Mouse (Mus musculus): Measurements from ENCODE around the gene Ccnc.
"Not testable (repeated sequence)": the region's sequence is repeated elsewhere in the genome, so short reads cannot be mapped to it uniquely, and the experiment has no call there.

The Ccnc gene

DNA sequence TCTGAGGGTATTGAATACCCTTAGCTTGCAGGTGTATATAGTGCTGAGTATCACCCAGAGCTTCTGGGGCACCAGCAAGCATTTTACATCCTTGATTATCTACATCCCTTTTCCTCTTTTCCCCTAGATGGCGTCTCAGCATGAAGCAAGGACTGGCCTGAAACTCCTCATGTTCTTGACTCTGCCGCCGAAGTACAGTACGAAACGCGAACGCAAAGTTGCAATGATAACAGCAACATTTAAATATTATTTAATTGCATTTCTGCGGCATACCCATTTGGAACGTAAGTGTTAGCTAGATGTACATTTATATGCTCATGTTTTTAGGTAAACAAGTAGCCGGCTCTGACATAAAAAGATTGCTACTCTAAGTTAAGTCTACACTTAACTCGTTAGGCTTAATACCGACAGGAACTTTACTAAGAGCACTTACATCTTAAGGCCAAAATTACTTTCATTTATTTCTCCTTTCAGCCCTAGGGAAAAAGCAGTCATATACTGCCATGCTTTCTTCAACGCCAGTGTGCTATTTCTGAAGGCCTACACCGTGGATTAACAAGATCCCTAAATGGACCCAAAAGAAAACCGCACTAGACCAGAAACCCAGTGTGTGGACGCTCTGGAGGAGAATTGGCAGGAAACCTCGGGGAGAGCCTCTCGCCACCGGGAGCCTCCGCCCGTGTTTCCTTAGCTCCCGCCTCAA lies 438 bp upstream of the Ccnc start:
- DNase-seq (ENCODE audit: low spot score in 2 of 2): peak; percentile 22 to 59

DNA sequence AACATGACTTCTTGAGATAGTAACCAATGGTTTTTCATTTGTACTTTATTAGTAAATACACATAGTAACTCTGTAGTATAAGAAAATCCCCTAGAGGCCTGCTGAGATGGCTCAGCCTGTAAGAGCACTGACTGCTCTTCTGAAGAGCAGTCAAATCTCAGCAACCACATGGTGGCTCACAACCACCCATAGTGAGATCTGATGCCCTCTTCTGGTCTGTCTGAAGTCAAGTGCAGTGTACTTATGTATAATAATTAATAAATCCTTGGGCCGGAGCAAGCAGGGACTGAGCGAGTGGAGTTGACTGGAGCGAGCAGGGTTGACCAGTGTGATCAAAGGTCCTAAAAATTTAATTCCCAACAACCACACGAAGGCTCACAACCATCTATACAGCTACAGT lies 11.7 kb downstream of the Ccnc start:
- DNase-seq (ENCODE audit: low spot score in 2 of 2): no peak

DNA sequence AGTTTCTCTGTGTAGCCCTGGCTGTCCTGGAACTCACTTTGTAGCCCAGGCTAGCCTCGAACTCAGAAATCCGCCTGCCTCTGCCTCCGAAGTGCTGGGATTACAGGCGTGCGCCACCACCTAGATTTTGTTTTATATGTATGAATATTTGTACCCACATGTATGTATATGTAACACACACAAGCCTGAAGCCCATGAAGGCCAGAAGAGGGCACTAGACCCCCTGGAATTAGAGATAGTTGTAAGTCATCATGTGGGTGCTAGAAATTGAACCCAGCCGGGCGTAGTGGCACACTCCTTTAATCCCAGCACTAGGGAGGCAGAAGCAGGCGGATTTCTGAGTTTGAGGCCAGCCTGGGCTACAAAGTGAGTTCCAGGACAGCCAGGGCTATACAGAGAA lies 16.6 kb downstream of the Ccnc start:
- not testable (repeated sequence) for DNase-seq (ENCODE audit: low spot score in 2 of 2)

DNA sequence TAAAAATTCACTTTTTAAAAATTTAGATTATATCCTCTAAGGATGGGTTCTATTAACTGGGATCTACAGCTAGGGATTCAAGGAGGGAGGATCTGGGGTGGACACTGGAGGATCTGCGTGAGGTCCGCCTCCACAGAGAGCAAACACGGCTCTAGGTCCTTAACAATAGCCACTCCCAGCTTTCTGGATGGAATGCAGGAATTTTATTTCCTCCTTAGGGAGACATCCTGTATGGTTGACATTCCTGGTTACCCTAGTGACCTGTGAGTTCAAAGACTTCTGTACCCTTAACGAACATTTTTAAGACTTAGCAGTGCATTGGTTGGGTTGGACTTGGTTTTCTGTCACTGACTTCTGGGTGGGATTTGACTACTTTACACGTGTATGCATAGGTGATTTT lies 18.2 kb downstream of the Ccnc start:
- DNase-seq (ENCODE audit: low spot score in 2 of 2): no peak

DNA sequence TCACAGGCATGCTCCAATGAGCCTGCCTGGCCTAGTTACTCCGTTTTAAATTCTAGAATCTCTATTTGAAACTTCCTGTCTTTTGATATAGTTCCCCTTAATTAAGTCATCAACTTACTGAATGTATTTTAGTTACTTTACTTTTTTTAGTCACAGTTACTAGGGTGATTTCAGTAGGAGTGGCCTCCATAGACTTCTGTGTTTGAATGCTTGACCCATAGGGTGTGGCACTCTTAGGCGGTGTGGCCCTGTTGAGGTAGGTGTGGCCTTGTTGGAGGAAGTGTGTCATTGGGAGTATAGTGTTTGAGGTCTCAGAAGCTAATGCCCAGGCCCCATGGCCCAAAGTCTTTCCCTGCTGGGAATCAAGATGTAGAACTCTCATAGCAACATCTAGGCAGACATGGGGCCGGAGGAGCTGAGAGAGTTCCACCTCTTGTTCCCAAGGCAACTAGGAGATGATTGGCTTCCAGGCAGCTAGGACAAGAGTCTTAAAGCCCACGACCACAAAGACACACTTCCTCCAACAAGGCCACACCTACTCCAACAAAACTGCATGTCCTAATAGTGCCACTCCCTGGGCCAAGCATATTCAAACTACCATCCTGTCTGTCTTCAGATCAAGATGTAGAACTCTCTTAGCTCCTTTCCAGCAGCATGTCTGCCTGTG lies 27.8 kb downstream of the Ccnc start:
- no peak for DNase-seq (ENCODE audit: low spot score in 2 of 2)

DNA sequence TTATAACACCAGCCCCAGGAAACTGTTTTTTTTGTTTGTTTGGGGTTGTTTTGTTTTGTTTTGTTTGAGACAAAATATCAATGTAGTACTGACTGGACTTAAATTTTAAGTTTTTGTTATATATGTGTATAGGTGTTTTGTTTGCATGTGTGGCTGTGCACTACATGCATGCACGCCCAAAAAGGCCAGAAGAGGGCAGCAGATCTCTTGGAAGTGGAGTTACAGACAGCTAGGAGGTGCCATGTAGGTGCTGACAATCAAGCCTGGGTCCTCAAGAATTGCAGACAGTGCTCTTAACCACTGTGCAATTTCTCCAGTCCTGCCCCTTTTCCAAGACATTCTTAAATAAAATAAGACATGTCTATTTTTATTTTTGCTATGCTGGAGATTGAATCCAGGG lies 31.4 kb downstream of the Ccnc start:
- no peak for DNase-seq (ENCODE audit: low spot score in 2 of 2)

DNA sequence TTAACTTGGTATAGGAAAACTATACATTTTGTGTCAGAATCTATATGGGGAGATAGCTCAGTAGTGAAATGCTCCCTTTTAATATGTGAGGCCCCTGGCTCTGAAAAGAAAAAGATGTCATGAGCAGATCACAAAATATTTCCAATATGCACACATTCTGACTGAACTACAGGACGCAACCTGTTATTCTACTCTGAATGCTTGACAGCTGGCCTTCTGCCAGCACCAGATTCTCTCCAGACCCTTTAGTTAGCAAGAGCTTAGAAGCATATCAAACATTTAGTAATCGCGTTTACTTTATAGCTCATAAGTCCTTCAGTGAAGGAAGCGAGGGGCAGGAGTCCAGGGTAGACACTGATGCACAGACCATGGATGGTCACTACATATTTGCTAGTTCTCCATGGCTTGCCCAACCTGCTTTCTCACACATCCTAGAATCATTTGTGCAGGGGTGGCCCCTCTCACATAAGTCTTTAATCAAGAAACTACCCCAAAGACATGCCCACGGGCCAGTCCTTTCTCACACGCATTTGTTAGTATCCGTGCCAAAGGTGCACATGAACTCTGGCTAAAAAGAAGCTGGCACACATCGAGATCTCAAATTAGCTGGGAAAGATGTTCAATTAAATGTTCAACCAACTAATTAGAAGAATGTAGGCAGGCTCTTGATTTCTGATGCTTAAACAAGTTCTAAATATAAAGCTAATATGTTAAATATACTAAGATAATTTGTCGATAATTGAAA lies 34.1 kb downstream of the Ccnc start:
- no peak for DNase-seq (ENCODE audit: low spot score in 2 of 2)

DNA sequence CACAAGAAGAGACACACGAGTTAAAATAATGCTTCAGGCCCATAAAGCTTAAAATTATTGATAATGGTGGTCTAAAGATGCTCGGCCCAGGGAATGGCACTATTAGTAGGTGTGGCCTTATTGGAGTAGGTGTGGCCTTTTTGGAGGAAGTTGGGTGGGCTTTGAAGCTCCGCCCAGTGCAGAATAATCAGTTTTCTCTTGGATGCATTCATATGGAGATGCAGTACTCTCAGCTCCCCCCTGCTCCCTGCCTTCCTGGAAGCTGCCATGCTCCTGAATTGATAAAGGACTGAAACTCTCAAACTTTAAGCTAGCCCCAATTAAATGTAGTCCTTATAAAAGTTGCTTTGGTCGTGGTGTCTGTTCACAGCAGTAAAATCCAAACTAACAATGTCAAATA lies 36.3 kb downstream of the Ccnc start:
- no peak for DNase-seq (ENCODE audit: low spot score in 2 of 2)

DNA sequence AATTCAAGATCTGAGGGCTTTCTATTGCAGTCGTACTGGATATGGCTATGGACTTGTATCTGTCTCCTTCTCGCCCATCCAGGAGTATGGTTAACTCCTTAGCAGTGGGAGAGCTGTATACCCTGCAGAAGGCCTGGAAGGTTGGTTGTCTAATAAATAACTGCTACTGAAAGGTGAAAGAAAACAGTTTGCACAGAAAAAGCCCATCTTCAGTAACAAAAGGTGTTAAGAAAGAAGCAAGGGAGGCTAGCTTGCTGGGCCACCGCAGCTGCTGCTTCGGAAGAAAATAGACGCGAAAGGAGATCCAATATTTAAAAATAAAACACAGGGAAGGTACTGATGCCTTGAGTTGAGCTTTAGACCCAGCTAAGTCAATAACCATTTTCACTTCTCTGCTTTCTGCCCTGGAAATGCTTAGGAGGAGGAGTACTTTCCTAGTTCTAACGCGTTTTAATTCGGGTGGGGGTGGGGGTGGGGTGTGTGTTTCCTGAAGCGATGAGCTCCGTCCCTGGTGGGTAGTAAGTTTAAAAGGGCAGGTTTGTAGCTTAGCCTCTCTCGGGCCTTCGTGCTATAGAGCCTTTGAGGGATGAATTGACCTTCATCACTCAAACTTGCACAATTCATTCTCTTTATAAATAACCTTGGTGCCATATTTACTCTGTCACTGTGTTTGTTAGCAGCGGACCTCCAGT lies 38.8 kb downstream of the Ccnc start:
- peak; percentile 19 to 26 for DNase-seq (ENCODE audit: low spot score in 2 of 2)

DNA sequence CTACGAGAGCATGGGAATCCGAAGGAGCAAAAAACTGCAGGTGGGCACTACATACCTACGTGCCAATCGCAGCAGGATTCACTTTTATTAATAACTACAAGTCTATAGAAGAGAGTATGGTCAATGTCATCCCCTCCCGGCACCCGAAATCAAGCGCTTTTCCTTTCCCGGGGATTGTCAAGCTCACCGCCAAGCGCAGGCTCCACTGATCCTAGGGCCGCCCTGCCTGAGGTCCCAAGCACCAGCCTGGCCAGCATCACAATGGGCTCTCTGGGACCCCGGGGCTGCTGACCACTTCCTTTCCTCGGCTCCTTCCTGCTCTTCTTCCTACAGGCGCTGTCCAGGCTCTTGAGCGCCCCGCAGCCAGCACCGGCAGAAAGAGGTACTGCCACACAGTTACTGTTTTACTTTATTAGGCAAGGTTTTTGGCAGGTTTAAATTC lies 39.4 kb downstream of the Ccnc start, which contains the start of the genes Usp45 and Tstd3:
TSS of gene Usp45 (plus strand) at position 294 of the 442 bp plus-strand sequence.
TSS of gene Tstd3 (minus strand) at position 350 of the 442 bp plus-strand sequence.
- peak; percentile 79 to 92 for DNase-seq (ENCODE audit: low spot score in 2 of 2)

DNA sequence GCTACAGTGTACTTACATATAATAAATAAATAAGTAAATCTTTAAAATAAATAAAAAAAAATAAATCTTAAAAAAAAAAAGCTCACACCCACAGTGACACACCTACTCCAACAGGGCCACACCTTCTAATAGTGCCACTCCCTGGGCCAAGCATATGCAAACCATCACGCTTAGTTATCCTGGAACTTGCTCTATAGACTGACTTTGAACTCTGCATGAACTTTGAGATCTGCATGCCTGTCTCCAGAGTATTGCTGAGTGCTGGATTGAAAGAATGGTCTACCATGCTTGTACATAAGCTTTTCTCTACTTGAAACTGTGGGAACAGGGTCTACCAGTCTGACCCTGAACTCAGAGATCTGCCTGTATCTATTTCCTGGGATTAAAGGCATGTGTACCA lies 43.6 kb downstream of the Ccnc start:
- DNase-seq (ENCODE audit: low spot score in 2 of 2): no peak

DNA sequence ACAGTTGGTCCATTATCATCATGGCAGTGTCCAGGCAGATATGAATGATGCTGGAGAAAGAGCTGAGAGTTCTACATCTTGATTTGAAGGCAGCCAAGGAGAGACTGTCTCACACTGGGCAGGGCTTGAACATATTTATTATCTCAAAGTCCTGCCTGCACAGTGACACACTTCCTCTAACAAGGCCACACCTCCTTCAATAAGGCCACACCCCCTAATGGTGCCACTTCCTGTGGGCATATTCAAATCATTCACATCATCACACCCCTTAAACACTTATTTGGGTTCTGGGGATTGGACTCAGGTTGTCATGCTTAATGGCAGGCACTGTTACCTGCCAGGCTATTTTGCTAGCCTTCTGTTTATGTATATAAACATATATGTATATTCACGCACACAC lies 44.8 kb downstream of the Ccnc start:
- DNase-seq (ENCODE audit: low spot score in 2 of 2): no peak

DNA sequence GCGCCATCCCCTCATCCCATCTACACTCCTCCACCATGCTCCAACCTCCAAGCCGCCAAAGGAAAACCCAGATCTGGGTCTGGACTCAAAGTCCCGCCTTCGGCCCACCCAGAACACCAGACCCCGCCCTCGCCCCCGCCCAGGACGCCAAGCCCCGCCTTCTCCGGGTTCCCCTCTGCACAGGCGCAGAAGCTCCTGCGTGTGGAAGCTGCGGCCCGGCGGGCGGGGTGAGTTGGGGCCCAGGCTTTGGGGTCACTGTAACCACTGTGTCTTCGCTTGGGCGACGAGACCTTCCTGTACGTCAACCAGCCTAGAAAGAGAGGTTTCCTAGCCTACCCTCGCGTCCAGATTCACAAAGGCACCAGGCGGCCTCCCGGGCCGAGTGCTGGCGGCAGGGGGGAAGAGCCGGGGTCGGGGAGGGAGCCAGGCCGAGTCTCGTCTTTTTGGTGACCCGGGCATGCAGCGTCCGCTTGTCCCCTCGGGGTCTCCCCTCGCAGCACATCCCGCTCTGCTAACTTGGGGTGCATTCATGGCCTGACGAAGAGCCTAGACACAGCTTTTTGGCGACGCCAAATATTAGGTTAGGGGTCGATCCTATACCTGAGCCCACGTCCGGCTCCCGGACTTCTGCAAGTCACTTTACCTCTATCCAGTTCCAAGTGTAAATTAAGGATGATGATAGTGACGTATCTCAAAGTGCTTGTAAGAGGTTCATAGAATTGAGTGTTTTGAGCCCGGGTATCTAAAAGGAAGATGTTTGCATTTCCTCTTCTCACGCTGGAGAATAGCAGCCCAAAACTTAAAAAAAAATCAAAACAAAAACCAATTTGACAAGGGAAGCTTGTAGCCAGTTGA lies 48.8 kb downstream of the Ccnc start:
- peak; percentile 89 for DNase-seq (ENCODE audit: low spot score in 2 of 2)

DNA sequence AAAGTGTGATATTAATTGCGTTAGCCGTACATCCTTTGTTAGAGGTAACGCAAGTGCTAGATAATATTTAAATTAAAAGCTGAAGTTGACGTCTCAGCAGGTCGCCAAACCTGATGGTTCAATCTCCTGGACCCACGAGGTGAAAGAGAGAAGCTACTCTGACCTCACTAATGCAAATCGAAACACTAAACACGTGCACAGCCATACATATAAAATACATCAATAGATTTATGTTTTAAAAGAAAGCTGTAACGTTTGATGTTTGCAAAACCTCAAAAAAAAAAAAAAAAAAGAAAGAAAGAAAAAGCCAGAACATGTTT lies 49.4 kb downstream of the Ccnc start:
- no peak for DNase-seq (ENCODE audit: low spot score in 2 of 2)

DNA sequence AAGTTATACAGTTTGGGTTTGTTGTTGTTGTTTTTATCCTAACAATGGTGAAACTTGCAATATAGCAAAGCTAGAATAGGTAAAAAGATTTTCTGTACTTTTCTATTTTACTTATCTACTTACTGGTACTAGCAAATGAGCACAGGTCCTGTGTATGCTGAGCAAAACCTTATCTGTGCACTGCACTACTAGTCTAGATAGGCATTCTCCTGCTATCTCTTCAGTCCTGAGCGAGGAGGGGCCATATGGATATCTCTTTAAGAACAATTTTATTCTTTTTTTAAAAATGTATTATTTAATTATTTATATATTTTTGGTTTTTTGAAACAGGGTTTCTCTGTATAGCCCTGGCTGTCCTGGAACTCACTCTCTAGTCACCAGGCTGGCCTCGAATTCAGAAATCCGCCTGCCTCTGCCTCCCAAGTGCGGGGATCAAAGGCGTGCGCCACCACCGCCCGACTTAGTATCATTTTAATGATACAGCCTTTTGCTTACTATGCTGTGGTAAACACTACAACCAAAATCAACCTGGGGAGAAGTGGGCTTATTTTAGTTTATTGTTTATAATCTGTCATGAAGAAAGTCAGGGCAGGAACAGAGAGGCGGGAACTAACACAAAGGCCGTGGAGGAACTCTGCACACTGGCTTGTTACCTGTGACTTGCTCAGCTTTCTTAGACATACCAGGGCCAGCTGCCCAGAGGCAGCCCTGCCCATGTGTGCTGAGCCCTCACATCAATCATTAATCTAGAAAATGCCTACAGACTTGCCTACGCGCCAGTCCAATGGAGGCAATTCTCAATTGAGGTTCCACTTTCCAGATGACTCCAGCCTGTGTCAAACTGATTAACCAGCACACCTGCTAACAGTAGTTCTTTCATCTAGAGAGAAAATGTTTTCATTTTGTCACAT lies 53.6 kb downstream of the Ccnc start:
- no peak for DNase-seq (ENCODE audit: low spot score in 2 of 2)

DNA sequence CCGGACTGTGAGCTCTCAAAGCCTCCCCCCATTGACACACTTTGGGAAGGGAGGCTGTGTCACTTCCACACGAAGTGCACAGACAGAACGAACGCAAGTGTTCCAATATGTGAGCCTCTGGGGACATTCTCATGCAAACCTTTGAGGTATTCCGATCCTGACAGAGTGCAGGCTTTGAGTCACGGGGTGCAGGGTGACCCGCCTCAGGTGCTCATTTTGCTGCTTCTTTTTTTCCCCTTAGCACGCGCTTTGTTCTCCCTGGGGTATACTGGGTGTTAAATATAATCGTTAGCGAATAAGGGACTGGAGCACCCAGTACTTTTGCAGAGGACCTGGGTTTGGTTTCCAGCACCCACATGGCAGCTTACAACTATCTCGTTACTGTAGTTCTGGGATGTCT lies 58.8 kb downstream of the Ccnc start:
- DNase-seq (ENCODE audit: low spot score in 2 of 2): no peak

DNA sequence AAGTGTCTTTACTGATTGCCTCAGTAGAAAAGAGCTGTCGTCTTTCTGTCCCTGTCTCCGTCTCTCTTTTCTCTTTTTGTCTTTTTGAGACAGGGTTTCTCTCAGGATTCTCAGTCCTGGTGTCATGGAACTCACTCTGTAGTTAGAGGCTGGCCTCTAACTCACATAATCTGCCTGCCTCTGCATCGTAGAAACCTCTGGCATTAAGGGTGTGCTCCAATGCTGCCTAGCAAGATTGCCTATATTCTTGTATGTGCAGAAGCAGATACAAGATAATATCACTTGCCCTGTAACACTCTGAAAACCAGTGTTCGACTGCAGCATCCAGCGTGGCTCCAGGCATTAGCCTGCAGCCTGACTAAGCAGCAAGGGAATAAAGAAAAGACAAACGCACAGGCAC lies 61.4 kb downstream of the Ccnc start:
- DNase-seq (ENCODE audit: low spot score in 2 of 2): no peak

DNA sequence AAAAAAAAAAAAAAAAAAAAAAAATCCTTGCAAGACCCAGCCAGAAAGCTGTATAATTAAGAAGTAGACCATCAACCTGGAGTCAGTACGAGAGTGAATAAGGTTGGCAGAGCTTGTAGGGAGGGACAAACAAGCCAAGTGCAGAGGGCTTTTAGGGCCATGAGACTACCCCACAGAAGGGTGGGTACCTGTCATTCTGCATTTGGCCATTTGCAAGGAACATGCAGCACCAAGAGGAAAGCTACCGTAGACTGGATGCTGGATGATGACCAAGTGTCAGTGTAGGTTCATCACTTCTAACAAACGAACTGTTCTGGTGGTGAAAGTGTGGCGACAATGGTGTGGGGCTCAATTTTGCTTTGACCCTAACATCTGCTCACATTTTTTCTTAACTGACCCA lies 62.3 kb downstream of the Ccnc start:
- no peak for DNase-seq (ENCODE audit: low spot score in 2 of 2)

DNA sequence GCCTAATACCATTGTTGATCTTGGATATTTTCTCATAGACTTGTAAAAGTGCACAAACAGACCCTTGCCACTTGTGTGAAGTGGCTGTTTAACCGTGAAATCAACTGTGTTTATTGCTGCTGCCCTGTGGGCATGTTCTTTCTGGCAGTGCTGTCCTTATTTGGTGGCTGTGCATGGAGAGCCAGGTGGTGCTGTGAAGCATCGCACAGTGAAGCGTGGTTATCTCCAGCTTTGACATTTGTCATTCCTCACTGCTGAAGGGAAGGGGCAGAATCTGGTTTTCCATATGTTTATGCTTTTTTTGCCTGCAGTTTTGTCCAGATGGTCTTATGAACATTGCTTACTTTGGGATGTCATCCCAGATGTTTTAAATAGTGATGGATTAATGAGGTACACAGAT lies 66.1 kb downstream of the Ccnc start:
- DNase-seq (ENCODE audit: low spot score in 2 of 2): no peak

DNA sequence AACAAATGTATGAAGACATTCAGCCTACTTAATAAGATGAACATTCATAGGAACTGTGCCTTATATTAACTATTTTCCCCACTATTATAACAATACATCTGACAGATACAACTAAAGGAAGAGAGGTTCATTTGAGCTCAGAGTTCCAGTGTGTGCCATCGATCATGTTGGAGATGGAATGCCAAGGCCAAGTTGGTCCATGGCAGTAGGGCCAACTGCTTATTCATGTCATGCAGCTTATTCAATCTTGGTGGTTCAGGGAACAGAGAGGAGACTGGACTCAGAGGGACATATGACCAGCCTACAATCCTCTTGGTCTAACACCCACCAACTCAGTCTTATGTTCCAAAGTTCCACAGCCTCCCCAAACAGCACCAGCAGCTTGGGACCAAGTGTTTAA lies 73.5 kb downstream of the Ccnc start:
- no peak for DNase-seq (ENCODE audit: low spot score in 2 of 2)

All from frontal cortex, postnatal 36 days (tissue).